Mouse (Mus musculus) liver, postnatal 0 days (tissue): Measurements from ENCODE around the gene Helz2. TPM values are rescaled to one million over a fixed set of nuclear protein-coding genes. Genes with fewer than 3 reads are reported as not detected.

Experiments
- ATAC-seq: fragments of 200-750 bp; cut with Nextera tagmentation; 2 replicates; pipeline ENCODE4 v1.8.0; 2017; ENCODE audit warnings: mild to moderate bottlenecking, moderate library complexity
- DNase-seq: peaks from one replicate; pipeline ENCODE4 v3.0.0-alpha.2; 2016
- H3K27ac ChIP-seq: fragments of 300-500 bp; sonication (generic); 2 replicates; pipeline ENCODE4 v1.5.1; 2014; ENCODE audit warnings: antibody characterized with exemption, moderate library complexity, mild to moderate bottlenecking, low read depth
- H3K27me3 ChIP-seq: fragments of 300-500 bp; sonication (generic); 2 replicates; pipeline ENCODE4 v1.6.1; 2014; ENCODE audit warnings: low read length, control low read depth, mixed read lengths; ENCODE audit not compliant: insufficient read depth
- H3K36me3 ChIP-seq: fragments of 300-500 bp; sonication (generic); replicated peaks from 2 replicates; pipeline ENCODE4 v1.6.1; 2014; ENCODE audit warnings: mild to moderate bottlenecking, control low read depth, low read length, moderate library complexity, mixed read lengths; ENCODE audit not compliant: insufficient read depth
- H3K4me1 ChIP-seq: fragments of 300-500 bp; sonication (generic); 2 replicates; pipeline ENCODE4 v1.6.1; 2014; ENCODE audit warnings: antibody characterized with exemption, mild to moderate bottlenecking, control low read depth; ENCODE audit not compliant: insufficient read depth
- H3K4me2 ChIP-seq: fragments of 300-500 bp; sonication (generic); 2 replicates; pipeline ENCODE4 v1.6.1; 2014; ENCODE audit warnings: low read depth, mild to moderate bottlenecking, low read length, moderate library complexity, mixed read lengths
- H3K4me3 ChIP-seq: fragments of 300-500 bp; sonication (generic); 2 replicates; pipeline ENCODE4 v1.5.1; 2014; ENCODE audit warnings: low read depth, low read length
- H3K9ac ChIP-seq: fragments of 300-500 bp; sonication (generic); replicated peaks from 2 replicates; pipeline ENCODE4 v1.6.1; 2014; ENCODE audit warnings: mild to moderate bottlenecking, moderate library complexity
- H3K9me3 ChIP-seq: fragments of 300-500 bp; sonication (generic); 2 replicates; pipeline ENCODE4 v1.6.1; 2016; ENCODE audit warnings: mild to moderate bottlenecking, control low read depth, low read length, mixed read lengths
- CTCF ChIP-seq: sonication (generic); IDR thresholded peaks from 2 replicates; pipeline ENCODE4 v1.5.1; 2016; ENCODE audit warnings: antibody characterized with exemption, low read depth
- EP300 ChIP-seq: IDR thresholded peaks from 2 replicates; pipeline ENCODE4 v1.6.1; 2016; ENCODE audit warnings: antibody characterized with exemption, low read depth, mild to moderate bottlenecking
- WGBS: fragments of 180-500 bp; shearing (Covaris S2); extraction: QIAGEN DNeasy Blood & Tissue Kit; methylation state at CpG from one replicate; pipeline ENCODE4 v1.1.7; 2014; ENCODE audit not compliant: insufficient replicate concordance; 5-methylcytosine and 5-hydroxymethylcytosine counted together
- polyA plus RNA-seq: library from polyadenylated mRNA; unstranded; fragments of >200 nt; fragmentation: Nextera tagmentation; extraction: Ambion mirVana; gene quantifications from 2 replicates; pipeline ENCODE4 v1.2.1, GENCODE M21; 2015

Gene Helz2
- polyA plus RNA-seq, 1 experiment from 2014 or later: 4.2 TPM

DNA sequence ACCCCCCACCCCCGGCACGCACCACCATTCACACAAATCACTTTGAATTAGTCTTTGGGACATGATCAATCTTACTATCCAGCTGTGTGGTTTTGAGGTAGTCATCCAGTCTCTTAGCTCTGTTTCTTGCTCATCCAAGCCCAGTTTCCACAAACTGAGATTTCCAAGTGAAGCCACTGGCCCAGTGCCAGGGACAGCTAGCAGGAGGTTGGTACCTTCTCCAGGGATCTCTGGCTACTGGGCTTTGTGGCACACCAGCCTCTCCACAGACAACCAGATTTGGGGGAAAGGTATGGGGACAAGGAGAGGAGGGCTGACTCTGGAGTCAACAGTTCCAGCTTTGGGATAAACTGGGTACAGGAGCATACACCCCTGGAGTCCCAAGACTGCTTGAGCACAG, 21.5 kb downstream of the Helz2 start:
- ATAC-seq: no peak
- WGBS: 24% methylated on average over 2 of the region's 2 CpGs
- Histone ChIP-seq H3K4me1 (peaks cover 16% of the 10 kb centered on the region), H3K27ac (no peak overlapping the region), H3K27me3 (no peaks in the 10 kb centered on the region), H3K9ac (no peak overlapping the region), H3K9me3 (no peaks in the 10 kb centered on the region), H3K4me2 (peak overlapping the region; percentile 62), H3K36me3 (no peaks in the 10 kb centered on the region), H3K4me3 (peak overlapping the region; percentile 1; the same call in 1 of the 2 replicates)
- TF ChIP-seq EP300 (no peak), CTCF (no peak)
- no peak for DNase-seq

DNA sequence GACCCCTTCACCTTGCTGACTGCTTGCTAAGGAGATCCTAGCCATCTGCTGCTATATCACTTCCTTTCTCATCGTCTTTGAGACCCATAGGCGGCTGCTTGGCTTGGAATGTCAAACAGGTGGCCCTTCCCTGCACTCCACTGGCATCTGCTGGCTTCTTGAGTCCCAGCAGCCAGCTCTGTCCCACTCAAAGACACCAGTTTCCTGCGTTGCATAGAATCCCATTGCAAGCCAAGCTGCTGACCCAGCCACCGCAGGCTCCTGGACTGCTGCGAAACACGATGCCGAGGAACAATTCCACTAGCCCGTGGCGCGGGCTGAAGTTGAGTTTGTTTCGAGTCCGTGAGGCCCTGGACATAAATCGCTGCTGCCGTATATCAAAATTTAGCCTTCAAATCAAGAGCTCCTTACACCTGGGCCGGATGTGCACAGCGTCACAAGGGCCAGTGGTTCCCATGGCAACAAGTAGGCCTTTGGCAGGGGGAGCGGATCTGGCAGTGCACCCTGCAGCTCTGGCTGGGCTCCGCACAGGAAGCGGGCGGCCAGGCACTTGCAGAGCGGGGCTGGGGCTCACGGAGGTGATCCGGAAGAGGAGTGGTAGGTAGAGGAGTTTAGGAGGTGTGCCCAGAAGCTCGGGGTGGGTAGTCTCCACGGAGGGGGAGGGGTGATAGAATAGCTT, 22.1 kb downstream of the Helz2 start, which contains the start of gene Fndc11:
Gene Fndc11 (plus strand): TSS at position 476 of the 679 bp plus-strand sequence.
- Histone ChIP-seq H3K27ac (no peak within 1 kb of the TSS), H3K9ac (no peak within 1 kb of the TSS; the same call in 1 of the 2 replicates), H3K4me2 (peak within 1 kb of the TSS; percentile 62), H3K36me3 (no peaks in the 10 kb centered on the region), H3K4me1 (peaks cover 14% of the 10 kb centered on the region), H3K27me3 (no peaks in the 10 kb centered on the region), H3K9me3 (no peaks in the 10 kb centered on the region), H3K4me3 (peak within 1 kb of the TSS; percentile 1; the same call in 1 of the 2 replicates)
- 4% methylated on average over 25 of the region's 25 CpGs for WGBS
- peak; percentile 72 for DNase-seq
- TF ChIP-seq CTCF: peak; percentile 29
- no peak for TF ChIP-seq EP300
- peak; percentile 86 for ATAC-seq

DNA sequence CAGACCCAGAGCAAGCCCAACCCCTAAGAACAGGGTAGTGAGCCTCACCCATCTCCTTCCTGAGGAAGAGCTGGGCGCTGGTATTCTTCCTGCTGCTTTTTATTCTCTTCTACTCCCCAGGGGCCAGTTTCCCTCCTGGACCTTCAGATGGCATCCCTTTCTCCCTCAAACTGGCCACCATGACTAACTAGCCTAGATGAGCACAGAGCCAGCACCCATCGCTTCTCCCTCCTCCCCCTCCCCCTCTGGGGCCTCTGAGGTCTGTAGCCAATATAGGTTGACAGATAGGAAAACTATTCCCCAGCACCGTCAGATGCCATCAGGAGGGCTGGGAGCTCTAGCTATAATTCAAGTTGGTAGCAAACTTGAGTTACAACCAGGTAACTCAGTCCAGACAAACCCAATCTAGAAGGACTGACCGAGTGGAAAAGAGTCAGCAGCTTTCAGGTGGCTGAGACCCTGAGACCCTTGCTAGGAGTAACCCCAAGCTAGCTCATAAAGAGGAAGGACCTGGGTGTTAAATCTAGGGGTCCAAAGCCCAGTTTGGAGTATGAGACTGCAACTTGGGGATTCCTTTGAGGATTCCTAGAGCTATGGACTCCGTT, 22.8 kb downstream of the Helz2 start:
- TF ChIP-seq EP300: no peak
- no peak for TF ChIP-seq CTCF
- no peak overlapping the region for H3K4me2 ChIP-seq
- H3K4me1 ChIP-seq: peaks cover 14% of the 10 kb centered on the region
- 47% methylated on average over 5 of the region's 5 CpGs for WGBS
- ATAC-seq (no peak), DNase-seq (no peak)
- H3K27ac ChIP-seq: no peak overlapping the region
- no peaks in the 10 kb centered on the region for H3K36me3 ChIP-seq
- no peak overlapping the region for H3K9ac ChIP-seq
- H3K27me3 ChIP-seq: peaks cover under 1% of the 10 kb centered on the region; the same call in 1 of the 2 replicates
- H3K4me3 ChIP-seq: no peak overlapping the region
- H3K9me3 ChIP-seq: no peaks in the 10 kb centered on the region

DNA sequence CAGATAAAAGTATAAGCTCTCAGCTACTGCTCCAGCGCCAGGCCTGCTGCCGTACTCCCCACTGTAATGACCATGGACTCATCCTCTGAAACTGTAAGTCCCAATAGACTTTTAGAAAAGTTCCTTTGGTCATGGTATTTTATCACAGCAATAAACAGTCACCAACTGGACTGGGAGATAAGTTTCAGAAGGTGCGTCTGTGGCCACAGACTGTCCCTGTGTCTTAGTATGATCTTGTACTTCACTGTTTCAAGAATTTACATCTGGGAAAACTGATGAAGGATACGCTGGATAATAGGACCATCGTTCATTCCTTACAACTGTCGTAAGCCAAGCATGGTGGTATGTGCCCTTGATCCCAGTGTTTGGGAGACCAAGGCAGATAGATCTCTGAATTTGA, 25.8 kb downstream of the Helz2 start:
- H3K27ac ChIP-seq: no peak overlapping the region
- no peak overlapping the region for H3K4me3 ChIP-seq
- TF ChIP-seq EP300 (no peak), CTCF (no peak)
- no peaks in the 10 kb centered on the region for H3K9me3 ChIP-seq
- H3K4me1 ChIP-seq: peaks cover 14% of the 10 kb centered on the region
- H3K9ac ChIP-seq: no peak overlapping the region
- ATAC-seq: no peak
- DNase-seq: no peak
- 73% methylated on average over 6 of the region's 6 CpGs for WGBS
- no peak overlapping the region for H3K4me2 ChIP-seq
- no peaks in the 10 kb centered on the region for H3K36me3 ChIP-seq
- H3K27me3 ChIP-seq: peaks cover 27% of the 10 kb centered on the region

DNA sequence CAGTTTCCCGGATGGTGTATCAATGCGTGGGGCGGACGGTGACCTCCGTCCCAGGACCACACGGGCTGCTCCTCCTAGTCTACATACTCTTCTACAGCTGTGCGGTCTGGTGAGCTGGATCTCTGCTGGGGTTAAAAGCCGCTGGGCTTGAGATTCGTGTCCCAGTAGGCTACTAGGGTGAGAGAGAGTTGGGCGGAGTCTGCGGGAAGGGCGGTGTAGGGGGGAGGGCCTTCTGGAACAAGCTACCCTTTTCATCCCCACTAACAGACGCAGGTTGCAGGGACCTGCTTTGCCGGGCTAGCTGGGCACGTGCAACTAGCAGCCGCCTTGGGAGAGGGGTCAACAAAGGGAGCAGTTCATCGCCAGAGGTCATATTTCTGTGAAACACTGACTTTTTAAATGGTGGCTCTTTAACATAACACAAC, 28.8 kb downstream of the Helz2 start, which contains the start of gene Srms:
Gene Srms (minus strand): TSS at position 165 of the 425 bp plus-strand sequence.
- H3K9ac ChIP-seq: peak within 1 kb of the TSS; percentile 46
- no peaks in the 10 kb centered on the region for H3K9me3 ChIP-seq
- TF ChIP-seq CTCF (no peak), EP300 (no peak)
- peaks cover 31% of the 10 kb centered on the region for H3K27me3 ChIP-seq
- H3K4me1 ChIP-seq: no peaks in the 10 kb centered on the region; the same call in 1 of the 2 replicates
- peak within 1 kb of the TSS; percentile 84 for H3K4me2 ChIP-seq
- no peaks in the 10 kb centered on the region for H3K36me3 ChIP-seq
- H3K27ac ChIP-seq: no peak within 1 kb of the TSS
- WGBS: 2% methylated on average over 17 of the region's 17 CpGs
- peak within 1 kb of the TSS; percentile 50 for H3K4me3 ChIP-seq
- DNase-seq: peak; percentile 53
- peak; percentile 82 for ATAC-seq

DNA sequence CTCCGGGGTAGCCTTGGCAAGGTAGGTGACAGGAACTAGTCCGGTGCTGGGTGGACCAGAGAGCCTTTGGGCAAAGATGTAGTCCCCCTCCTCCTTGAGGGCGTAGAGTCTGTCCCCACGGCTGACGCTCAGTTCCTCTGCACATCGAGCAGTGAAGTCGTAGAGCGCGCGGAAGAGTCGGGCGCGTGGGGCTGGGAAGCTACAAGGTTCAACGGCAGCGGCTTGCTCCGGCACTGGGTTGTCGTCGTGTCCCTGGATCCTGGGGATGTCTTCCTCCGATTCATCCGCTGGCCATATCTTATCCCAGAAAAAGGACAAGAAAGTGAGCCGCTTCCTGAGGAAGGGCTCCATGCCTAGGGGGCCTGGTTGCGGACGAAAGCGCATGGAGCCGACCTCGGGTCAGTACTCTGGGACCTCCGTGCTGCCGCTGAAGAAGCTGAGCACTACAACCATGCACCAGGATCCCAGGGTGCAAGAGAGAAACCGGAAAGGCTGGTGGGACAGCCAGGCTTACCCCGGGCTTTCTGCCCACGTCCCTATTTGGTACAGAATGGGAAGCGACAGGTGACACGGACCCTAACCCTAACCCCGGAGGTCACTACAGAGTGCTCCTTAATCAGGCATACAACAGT, 29.3 kb downstream of the Helz2 start:
- DNase-seq (no peak), ATAC-seq (0 out of 2 replicates have a peak, but pooled peaks have one; percentile 9)
- Histone ChIP-seq H3K36me3 (no peaks in the 10 kb centered on the region), H3K9ac (peak overlapping the region; percentile 46), H3K27ac (no peak overlapping the region), H3K27me3 (peaks cover 31% of the 10 kb centered on the region), H3K9me3 (no peaks in the 10 kb centered on the region), H3K4me3 (peak overlapping the region; percentile 50), H3K4me1 (no peaks in the 10 kb centered on the region; the same call in none of the 2 replicates), H3K4me2 (peak overlapping the region; percentile 84)
- TF ChIP-seq EP300: no peak
- no peak for TF ChIP-seq CTCF
- WGBS: 3% methylated on average over 34 of the region's 34 CpGs
